Mouse (Mus musculus): ENCODE data around the gene Tspear. TPM values are rescaled to one million over a fixed set of nuclear protein-coding genes. Genes with fewer than 3 reads are reported as not detected.

Gene Tspear
- polyA plus RNA-seq, 1 experiment from 2014 or later = 0.07 TPM

GRCm38 (mm10) chr10:77846503-77846902 is 160.1 kb downstream of the Tspear start, which contains the start of gene Gm36176:
Gene Gm36176, plus strand, starts transcription at chr10:77846803.

DNA sequence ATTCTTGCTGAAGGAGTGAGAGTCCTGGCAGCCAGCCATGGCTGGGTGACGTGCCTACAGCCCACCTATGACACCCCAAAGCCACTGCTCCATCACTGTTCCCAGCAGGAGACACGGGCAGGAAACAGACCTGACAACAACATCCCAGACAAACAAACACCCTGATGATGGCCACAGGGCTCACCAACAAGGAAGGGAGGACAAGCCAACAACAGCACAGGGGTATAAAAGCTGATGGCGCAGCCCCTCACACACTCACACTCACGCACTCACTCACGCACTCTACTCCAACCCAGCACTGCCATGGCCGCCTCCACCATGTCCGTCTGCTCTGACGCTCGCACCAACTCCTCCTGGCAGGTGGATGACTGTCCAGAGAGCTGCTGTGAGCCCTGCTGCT is 166.2 kb downstream of the Tspear start, which contains the start of gene Gm10318:
TSS of gene Gm10318 (plus strand) at position 301 of the 400 bp plus-strand sequence.

GRCm38 (mm10) chr10:77861675-77862074 is 175.3 kb downstream of the Tspear start, which contains the start of gene Gm3285:
Gene Gm3285, plus strand, starts transcription at chr10:77861975.

GRCm38 (mm10) chr10:77902211-77902893 is 216.0 kb downstream of the Tspear start, which contains the start of gene Lrrc3:
Gene Lrrc3, minus strand, starts transcription at chr10:77902536.

MicroRNAs encoded within 50 kb of the gene (microRNA counts, 519-probe panel; counts per million panel counts)
- microRNA mmu-miR-1930 = 296 counts per million, percentile 58 among the panel's probes with 10 or more counts

Small RNA genes lying within 50 kb of the gene (microRNA-seq; reads per million reads assigned to microRNA genes)
- gene Mir1930 = 6.8 to 11.4 reads per million in 2 experiments

Other genes starting within 250 kb of the Tspear start
- 13.1 and 15.7 TPM in 2 replicates for gene Fam207a, start 170.8 kb upstream of the Tspear start, polyA plus RNA-seq (2015; fragmentation: Nextera tagmentation; extraction: Ambion mirVana)
- 1.6 and 1.8 TPM in 2 replicates for gene Itgb2, start 156.3 kb upstream of the Tspear start, polyA plus RNA-seq (2015; fragmentation: Nextera tagmentation; extraction: Ambion mirVana)
- 79.3 and 92.3 TPM in 2 replicates for gene Pttg1ip, start 104.8 kb upstream of the Tspear start, polyA plus RNA-seq (2015; fragmentation: Nextera tagmentation; extraction: Ambion mirVana)
- 133 and 146 TPM in 2 replicates for gene Sumo3, start 80.5 kb upstream of the Tspear start, polyA plus RNA-seq (2015; fragmentation: Nextera tagmentation; extraction: Ambion mirVana)
- 5.2 and 11.3 TPM in 2 replicates for gene Gm49325, start 80.4 kb upstream of the Tspear start, polyA plus RNA-seq (2015; fragmentation: Nextera tagmentation; extraction: Ambion mirVana)
- gene Ube2g2, start 64.3 kb upstream of the Tspear start, polyA plus RNA-seq (2015; fragmentation: Nextera tagmentation; extraction: Ambion mirVana) = 112 and 114 TPM in 2 replicates
- gene Gm19402, start 4.2 kb downstream of the Tspear start, polyA plus RNA-seq (2015; fragmentation: Nextera tagmentation; extraction: Ambion mirVana) = not detected in 2 replicates
- not detected in 2 replicates for gene Gm9508, start 10.7 kb downstream of the Tspear start, polyA plus RNA-seq (2015; fragmentation: Nextera tagmentation; extraction: Ambion mirVana)
- gene Gm10272, start 20.1 kb downstream of the Tspear start, polyA plus RNA-seq (2015; fragmentation: Nextera tagmentation; extraction: Ambion mirVana) = not detected in 2 replicates
- gene Gm10024, start 24.9 kb downstream of the Tspear start, polyA plus RNA-seq (2015; fragmentation: Nextera tagmentation; extraction: Ambion mirVana) = not detected in 2 replicates
- gene Gm10142, start 29.2 kb downstream of the Tspear start, polyA plus RNA-seq (2015; fragmentation: Nextera tagmentation; extraction: Ambion mirVana) = not detected in 2 replicates
- not detected in 2 replicates for gene Krtap12-1, start 34.0 kb downstream of the Tspear start, polyA plus RNA-seq (2015; fragmentation: Nextera tagmentation; extraction: Ambion mirVana)
- gene Gm10100, start 39.9 kb downstream of the Tspear start, polyA plus RNA-seq (2015; fragmentation: Nextera tagmentation; extraction: Ambion mirVana) = not detected in 2 replicates
- gene Gm18596, start 56.1 kb downstream of the Tspear start, polyA plus RNA-seq (2015; fragmentation: Nextera tagmentation; extraction: Ambion mirVana) = not detected in 2 replicates
- not detected in 2 replicates for gene Gm9736, start 64.8 kb downstream of the Tspear start, polyA plus RNA-seq (2015; fragmentation: Nextera tagmentation; extraction: Ambion mirVana)
- not detected in 2 replicates for gene Gm3233, start 73.1 kb downstream of the Tspear start, polyA plus RNA-seq (2015; fragmentation: Nextera tagmentation; extraction: Ambion mirVana)
- gene Gm3238, start 84.8 kb downstream of the Tspear start, polyA plus RNA-seq (2015; fragmentation: Nextera tagmentation; extraction: Ambion mirVana) = not detected in 2 replicates
- gene Gm7138, start 90.4 kb downstream of the Tspear start, polyA plus RNA-seq (2015; fragmentation: Nextera tagmentation; extraction: Ambion mirVana) = not detected in 2 replicates
- not detected in 2 replicates for gene Gm3250, start 96.0 kb downstream of the Tspear start, polyA plus RNA-seq (2015; fragmentation: Nextera tagmentation; extraction: Ambion mirVana)
- not detected in 2 replicates for gene Gm7137, start 101.6 kb downstream of the Tspear start, polyA plus RNA-seq (2015; fragmentation: Nextera tagmentation; extraction: Ambion mirVana)
- gene Gm9639, start 108.5 kb downstream of the Tspear start, polyA plus RNA-seq (2015; fragmentation: Nextera tagmentation; extraction: Ambion mirVana) = not detected in 2 replicates
- not detected in 2 replicates for gene Gm19668, start 112.6 kb downstream of the Tspear start, polyA plus RNA-seq (2015; fragmentation: Nextera tagmentation; extraction: Ambion mirVana)
- gene Gm9507, start 125.3 kb downstream of the Tspear start, polyA plus RNA-seq (2015; fragmentation: Nextera tagmentation; extraction: Ambion mirVana) = not detected in 2 replicates
- gene Gm2696, start 128.1 kb downstream of the Tspear start, polyA plus RNA-seq (2015; fragmentation: Nextera tagmentation; extraction: Ambion mirVana) = not detected in 2 replicates
- gene Krtap10-4, start 140.5 kb downstream of the Tspear start, polyA plus RNA-seq (2015; fragmentation: Nextera tagmentation; extraction: Ambion mirVana) = not detected in 2 replicates
- gene Krtap10-10, start 149.4 kb downstream of the Tspear start, polyA plus RNA-seq (2015; fragmentation: Nextera tagmentation; extraction: Ambion mirVana) = not detected in 2 replicates
- not detected in 2 replicates for gene Gm36176, start 160.2 kb downstream of the Tspear start, polyA plus RNA-seq (2015; fragmentation: Nextera tagmentation; extraction: Ambion mirVana)
- not detected in 2 replicates for gene Gm10318, start 166.3 kb downstream of the Tspear start, polyA plus RNA-seq (2015; fragmentation: Nextera tagmentation; extraction: Ambion mirVana)
- gene Gm3285, start 175.4 kb downstream of the Tspear start, polyA plus RNA-seq (2015; fragmentation: Nextera tagmentation; extraction: Ambion mirVana) = not detected in 2 replicates
- gene Lrrc3, start 216.0 kb downstream of the Tspear start, polyA plus RNA-seq (2015; fragmentation: Nextera tagmentation; extraction: Ambion mirVana) = 0.61 and 0.74 TPM in 2 replicates